Mouse (Mus musculus) layer of hippocampus, postnatal 25 days (tissue): ENCODE results near the gene Gm26920. TPM values are rescaled to one million over a fixed set of nuclear protein-coding genes. Genes with fewer than 3 reads are reported as not detected.

Source experiments
- microRNA-seq, 2 experiments: library from miRNA; unstranded; fragments of <30 nt; microRNA quantifications; one replicate each; pipeline ENCODE4 v1.2.0; 2021
- total RNA-seq, 2 experiments: library from RNA; stranded (reverse); gene quantifications; 2 replicates each; pipeline ENCODE4 v1.2.3; 2021

Gm26920 gene
- total RNA-seq, 2 experiments from 2014 or later = 2.0 TPM; not detected in 1

Small RNA genes within 50 kb of the gene (microRNA-seq; reads per million reads assigned to microRNA genes)
- 0 reads per million in 2 experiments for gene Gm23368

Other genes with a start within 250 kb of the Gm26920 start
- gene Zfp940, start 236.7 kb downstream of the Gm26920 start, total RNA-seq = 10 to 100 TPM; 14.3 to 17.0 TPM
- gene Zfp420, start 230.4 kb downstream of the Gm26920 start, total RNA-seq = 10 to 100 TPM; 14.0 to 14.2 TPM
- 10 to 100 TPM; 19.5 to 20.1 TPM for gene Zfp27, start 183.8 kb downstream of the Gm26920 start, total RNA-seq
- gene Zfp383, start 182.2 kb downstream of the Gm26920 start, total RNA-seq = 1 to 10 TPM; 8.4 to 8.7 TPM
- gene Zfp74, start 136.3 kb downstream of the Gm26920 start, total RNA-seq = 10 to 100 TPM; 15.1 to 16.7 TPM
- 1 to 10 TPM; 2.5 to 3.5 TPM for gene Zfp568, start 106.5 kb downstream of the Gm26920 start, total RNA-seq
- gene Zfp14, start 39.0 kb downstream of the Gm26920 start, total RNA-seq = 10 to 100 TPM in 1 of 2 experiments, 1 to 10 TPM in 1; 9.2 to 10.3 TPM
- gene Zfp82, start 17.5 kb downstream of the Gm26920 start, total RNA-seq = 1 to 10 TPM; 1.9 to 5.0 TPM
- gene Zfp566, start 117 bp upstream of the Gm26920 start, total RNA-seq = 1 to 10 TPM; 5.3 to 7.1 TPM
- 10 to 100 TPM; 64.8 to 89.9 TPM for gene Zfp260, start 4.4 kb upstream of the Gm26920 start, total RNA-seq
- 10 to 100 TPM; 30.4 to 31.5 TPM for gene Zfp382, start 31.5 kb upstream of the Gm26920 start, total RNA-seq
- gene Zfp146, start 79.3 kb upstream of the Gm26920 start, total RNA-seq = 10 to 100 TPM; 49.2 to 50.2 TPM
- 1 to 10 TPM; 2.8 to 5.0 TPM for gene Cox7a1, start 93.7 kb upstream of the Gm26920 start, total RNA-seq
- 100 to 1,000 TPM; 206 to 218 TPM for gene Capns1, start 108.4 kb upstream of the Gm26920 start, total RNA-seq
- 10 to 100 TPM; 60.0 to 64.5 TPM for gene Polr2i, start 141.5 kb upstream of the Gm26920 start, total RNA-seq
- gene Tbcb, start 141.9 kb upstream of the Gm26920 start, total RNA-seq = 100 to 1,000 TPM; 115 to 136 TPM
- not detected for gene Ovol3, start 145.3 kb upstream of the Gm26920 start, total RNA-seq
- gene Thap8, start 189.7 kb upstream of the Gm26920 start, total RNA-seq = under 1 TPM; 0.22 to 0.73 TPM
- gene Wdr62, start 190.0 kb upstream of the Gm26920 start, total RNA-seq = 1 to 10 TPM; 1.4 to 1.7 TPM
- 100 to 1,000 TPM; 437 to 515 TPM for gene Clip3, start 201.3 kb upstream of the Gm26920 start, total RNA-seq
- 10 to 100 TPM; 47.1 to 55.1 TPM for gene Alkbh6, start 218.3 kb upstream of the Gm26920 start, total RNA-seq
- 10 to 100 TPM in 1 of 2 experiments, 1 to 10 TPM in 1; 6.4 to 13.1 TPM for gene Syne4, start 224.4 kb upstream of the Gm26920 start, total RNA-seq
- under 1 TPM; 0.15 to 0.75 TPM for gene E130208F15Rik, start 231.3 kb upstream of the Gm26920 start, total RNA-seq
- gene Sdhaf1, start 233.5 kb upstream of the Gm26920 start, total RNA-seq = 1 to 10 TPM; 7.8 to 7.9 TPM